Mouse (Mus musculus) G1E (cell line): ENCODE measurements at regions not wholly inside any gene's neighbourhood (a gene's known extent, or its start where the extent isn't known, plus 50 kb on each side); places are given as distances from the start of the nearest gene placed in this dataset.

Source experiments
- ATAC-seq: 2 replicates; pipeline ENCODE4 v1.8.0; 2016; ENCODE audit warnings: mild to moderate bottlenecking; ENCODE audit not compliant: insufficient number of reproducible peaks, poor library complexity, low FRiP score, severe bottlenecking; ENCODE audit errors: extremely low read depth
- DNase-seq: peaks from one replicate; pipeline ENCODE4 v3.0.0; 2012; ENCODE audit warnings: low spot score
- H3K27me3 ChIP-seq: 2 replicates; pipeline ENCODE4 v1.6.1; 2012; ENCODE audit warnings: mild to moderate bottlenecking, low read length, inconsistent platforms; ENCODE audit not compliant: insufficient read depth
- H3K36me3 ChIP-seq: replicated peaks from 2 replicates; pipeline ENCODE3; 2012; ENCODE audit warnings: mild to moderate bottlenecking, inconsistent platforms
- H3K4me1 ChIP-seq: 2 replicates; pipeline ENCODE4 v1.6.1; 2012; ENCODE audit warnings: low read depth, low read length, inconsistent platforms, mixed read lengths; ENCODE audit not compliant: insufficient read depth
- H3K4me3 ChIP-seq: 2 replicates; pipeline ENCODE4 v1.5.1; 2012; ENCODE audit warnings: low read depth, mild to moderate bottlenecking, inconsistent platforms, low read length, moderate library complexity, mixed read lengths
- H3K9me3 ChIP-seq: replicated peaks from 2 replicates; pipeline ENCODE4 v1.6.1; 2012; ENCODE audit warnings: inconsistent platforms
- CTCF ChIP-seq: IDR thresholded peaks from 2 replicates; pipeline ENCODE4 v1.5.1; 2012; ENCODE audit warnings: low read depth, low read length, inconsistent platforms, mixed read lengths
- GATA1 ChIP-seq: IDR thresholded peaks from 2 replicates; pipeline ENCODE4 v1.6.1; 2012; ENCODE audit warnings: borderline replicate concordance, low read length, inconsistent platforms, mixed read lengths
- GATA2 ChIP-seq: IDR thresholded peaks from 2 replicates; pipeline ENCODE4 v1.6.1; 2012; ENCODE audit warnings: low read depth, low read length, inconsistent platforms, borderline replicate concordance
- POLR2AphosphoS5 ChIP-seq: IDR thresholded peaks from 2 replicates; pipeline ENCODE4 v1.6.1; 2012; ENCODE audit warnings: low read depth, low read length, inconsistent platforms; ENCODE audit not compliant: insufficient replicate concordance
- TAL1 ChIP-seq: conservative IDR thresholded peaks from 2 replicates; pipeline ENCODE4 v1.6.1; 2012; ENCODE audit warnings: low read depth, low read length, inconsistent platforms, mixed read lengths

DNA sequence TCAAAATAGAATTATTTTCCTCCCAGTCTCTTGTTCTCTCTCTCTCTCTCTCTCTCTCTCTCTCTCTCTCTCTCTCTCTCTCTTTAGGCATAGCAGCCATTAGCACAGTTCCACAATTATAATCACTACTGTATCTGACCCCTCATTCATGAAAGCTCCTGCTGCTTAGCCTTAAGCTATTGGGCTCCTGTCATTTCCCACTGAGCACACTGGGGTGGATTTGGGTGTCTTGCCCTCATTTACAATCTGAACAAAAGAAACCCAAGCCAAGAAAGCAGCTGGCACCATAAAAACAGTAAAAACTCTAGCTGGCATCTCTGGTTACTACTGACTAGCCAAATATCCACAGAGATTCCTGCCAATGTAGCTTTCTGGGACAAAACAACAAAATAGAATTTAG lies 1125.6 kb upstream of the Zeb2 start:
- DNase-seq: no peak
- no peak for TF ChIP-seq CTCF
- no peak for TF ChIP-seq GATA1
- TF ChIP-seq TAL1: no peak
- TF ChIP-seq GATA2: no peak
- no peak for TF ChIP-seq POLR2AphosphoS5

DNA sequence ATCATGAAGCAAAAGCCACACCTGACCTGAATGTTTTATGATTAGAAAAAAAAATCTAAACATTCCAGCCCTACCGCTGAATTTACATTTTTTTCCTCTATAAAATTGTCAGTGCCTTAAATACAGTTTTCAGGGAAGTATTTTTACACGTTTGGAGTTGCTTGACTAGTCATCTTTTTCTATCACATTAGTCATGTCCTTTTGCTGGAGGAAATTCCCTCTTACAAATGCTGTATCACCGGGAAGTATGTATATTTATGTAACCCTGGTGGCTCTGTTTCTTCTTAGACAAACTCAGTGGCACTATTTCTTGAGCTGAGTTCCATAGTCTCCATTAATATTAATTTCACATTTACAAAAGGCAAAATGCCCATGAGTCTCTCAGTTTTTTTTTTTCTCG lies 1122.7 kb upstream of the Zeb2 start:
- H3K36me3 ChIP-seq: no peaks in the 10 kb centered on the region
- H3K9me3 ChIP-seq: no peaks in the 10 kb centered on the region
- TF ChIP-seq GATA1: no peak
- no peak for TF ChIP-seq TAL1
- no peak for TF ChIP-seq CTCF
- no peak for TF ChIP-seq POLR2AphosphoS5
- no peak for TF ChIP-seq GATA2
- no peak for DNase-seq
- H3K4me3 ChIP-seq: no peak overlapping the region
- H3K27me3 ChIP-seq: no peaks in the 10 kb centered on the region
- no peaks in the 10 kb centered on the region for H3K4me1 ChIP-seq
- ATAC-seq: no peak

More for the DNA sequence above, 1125.6 kb upstream of the Zeb2 start:
- no peak for ATAC-seq
- no peaks in the 10 kb centered on the region for H3K9me3 ChIP-seq
- H3K4me3 ChIP-seq: no peak overlapping the region
- no peaks in the 10 kb centered on the region for H3K27me3 ChIP-seq
- H3K36me3 ChIP-seq: no peaks in the 10 kb centered on the region
- H3K4me1 ChIP-seq: no peaks in the 10 kb centered on the region

DNA sequence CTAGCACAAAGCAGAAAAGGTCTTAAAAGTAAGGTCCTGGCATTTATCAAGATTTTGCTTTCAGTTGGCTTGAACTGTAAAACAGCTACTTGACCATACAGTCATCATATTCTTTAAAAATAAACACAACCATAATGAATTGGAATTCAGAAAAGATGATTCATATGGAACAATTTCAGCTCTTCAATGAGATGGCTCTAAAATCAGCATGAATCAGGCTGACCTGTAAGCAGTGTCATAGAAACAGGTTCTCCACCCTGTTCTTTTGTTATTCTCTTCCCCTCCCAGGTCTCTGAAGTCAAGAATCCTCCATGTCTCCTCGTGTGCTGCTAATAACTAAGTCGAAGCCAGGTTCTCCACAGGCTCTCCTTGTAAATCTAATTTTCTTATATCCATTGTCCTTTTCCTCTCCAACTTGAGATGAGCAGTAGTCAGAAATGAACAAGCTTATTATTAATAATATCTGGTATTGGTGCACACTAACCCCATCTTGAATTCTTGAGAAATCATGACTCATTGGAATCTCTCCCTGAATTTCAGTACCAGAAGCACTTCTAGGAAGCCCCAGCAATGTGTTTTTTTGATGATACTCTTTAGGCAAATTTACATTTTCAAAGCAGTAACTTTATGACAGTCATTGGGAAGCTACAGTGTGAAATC lies 1113.7 kb upstream of the Zeb2 start:
- DNase-seq: no peak
- no peak overlapping the region for H3K4me3 ChIP-seq
- H3K4me1 ChIP-seq: no peaks in the 10 kb centered on the region
- H3K9me3 ChIP-seq: no peaks in the 10 kb centered on the region
- TF ChIP-seq CTCF: no peak
- no peak for TF ChIP-seq POLR2AphosphoS5
- TF ChIP-seq TAL1: no peak
- TF ChIP-seq GATA2: no peak
- TF ChIP-seq GATA1: no peak
- H3K36me3 ChIP-seq: no peaks in the 10 kb centered on the region
- ATAC-seq: no peak
- H3K27me3 ChIP-seq: 0 out of 2 replicates have a peak, but pooled peaks cover 5% of the 10 kb centered on the region

DNA sequence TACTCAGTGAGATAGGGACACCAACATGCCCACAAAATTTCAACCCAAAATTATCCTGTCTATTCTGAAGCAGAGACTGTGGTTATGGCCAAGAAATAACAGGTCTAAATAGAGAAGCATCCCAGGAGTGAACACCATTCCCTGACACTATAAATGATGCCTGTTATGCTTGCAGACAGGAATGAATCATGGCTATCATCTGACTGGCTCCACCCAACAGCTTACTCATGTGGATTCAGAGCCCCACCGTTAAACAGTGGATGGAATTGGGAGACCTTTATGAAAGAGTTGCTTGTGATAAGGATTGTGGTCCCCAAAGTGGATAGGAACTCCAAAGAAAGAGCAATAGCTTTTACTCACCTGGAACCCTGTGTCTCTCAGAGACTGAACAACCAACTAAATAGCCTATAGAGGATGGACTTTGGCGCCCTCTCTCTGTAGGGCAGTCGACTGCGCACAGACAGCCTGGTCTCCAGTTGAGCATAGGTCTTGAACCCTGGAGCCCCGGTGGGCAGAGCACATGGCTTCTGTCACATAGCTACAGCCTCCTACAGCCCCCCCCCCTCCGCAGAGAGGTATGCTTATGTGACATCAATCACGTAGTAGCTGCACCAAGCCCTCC lies 1101.3 kb upstream of the Zeb2 start:
- Histone ChIP-seq H3K4me1 (no peaks in the 10 kb centered on the region), H3K9me3 (no peaks in the 10 kb centered on the region), H3K4me3 (no peak overlapping the region), H3K27me3 (no peaks in the 10 kb centered on the region), H3K36me3 (no peaks in the 10 kb centered on the region)
- no peak for ATAC-seq
- TF ChIP-seq CTCF (no peak), GATA1 (no peak), TAL1 (no peak), GATA2 (no peak), POLR2AphosphoS5 (no peak)
- DNase-seq: no peak

DNA sequence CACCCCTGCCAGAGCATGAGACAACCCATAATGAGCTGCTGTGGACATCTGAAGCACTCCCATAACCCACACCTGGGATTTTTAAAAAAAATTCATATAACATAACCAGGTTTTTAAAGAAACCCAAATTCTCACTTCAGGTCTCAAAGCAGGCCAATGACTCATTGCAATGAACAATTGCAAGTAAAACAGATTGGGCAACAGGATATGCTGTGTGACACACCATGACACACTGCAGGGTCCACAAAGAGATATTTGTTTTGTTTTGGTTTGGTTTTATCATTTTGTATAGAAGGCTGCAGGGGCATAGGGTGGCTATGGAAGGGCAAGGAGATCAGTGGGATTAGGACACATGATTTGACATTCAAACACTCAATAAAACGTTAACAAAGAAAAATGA lies 1082.1 kb upstream of the Zeb2 start:
- no peak overlapping the region for H3K4me3 ChIP-seq
- no peaks in the 10 kb centered on the region for H3K9me3 ChIP-seq
- no peak for DNase-seq
- H3K36me3 ChIP-seq: no peaks in the 10 kb centered on the region
- TF ChIP-seq TAL1: no peak
- no peak for TF ChIP-seq POLR2AphosphoS5
- no peak for TF ChIP-seq GATA2
- TF ChIP-seq GATA1: no peak
- TF ChIP-seq CTCF: no peak
- no peaks in the 10 kb centered on the region for H3K27me3 ChIP-seq
- ATAC-seq: no peak
- no peaks in the 10 kb centered on the region for H3K4me1 ChIP-seq

DNA sequence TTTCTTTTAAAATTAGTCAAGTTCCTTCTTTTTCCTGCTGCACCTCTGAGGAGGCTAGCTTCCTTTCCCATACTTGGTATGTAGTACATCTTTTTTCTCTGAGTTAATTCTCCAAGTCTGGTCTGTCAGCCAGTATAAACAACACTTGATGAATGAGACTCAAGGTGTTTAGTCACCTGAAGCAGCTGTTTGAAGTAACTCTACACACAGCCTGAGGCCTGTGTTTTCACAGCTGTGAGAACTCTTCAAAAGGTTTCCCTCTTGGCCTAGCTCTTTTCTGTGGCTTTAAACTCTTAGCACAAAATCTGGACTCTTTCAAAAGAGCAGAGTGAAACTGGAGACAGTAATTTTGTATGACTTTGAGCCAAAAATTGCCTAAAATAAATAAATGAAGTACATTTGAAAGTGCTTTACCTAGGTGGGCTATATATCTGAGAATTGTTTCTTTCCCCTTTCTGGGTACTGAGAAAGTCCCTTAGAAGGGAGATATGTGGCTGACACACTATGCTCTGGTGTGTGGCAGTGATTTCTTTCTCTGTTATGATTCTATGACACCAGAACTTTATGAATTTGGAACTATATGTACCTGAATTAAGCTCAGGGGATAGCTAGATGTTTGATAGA lies 1070.2 kb upstream of the Zeb2 start:
- no peak overlapping the region for H3K4me3 ChIP-seq
- no peaks in the 10 kb centered on the region for H3K36me3 ChIP-seq
- no peaks in the 10 kb centered on the region for H3K9me3 ChIP-seq
- DNase-seq: no peak
- no peak for ATAC-seq
- H3K4me1 ChIP-seq: no peaks in the 10 kb centered on the region
- H3K27me3 ChIP-seq: no peaks in the 10 kb centered on the region
- TF ChIP-seq GATA2 (no peak), TAL1 (no peak), CTCF (no peak), GATA1 (no peak)
